Mouse (Mus musculus) liver (tissue): ENCODE results near the gene Pam.
"Not testable (repeated sequence)": the region's sequence is repeated elsewhere in the genome, so short reads cannot be mapped to it uniquely, and the experiment has no call there.

Source experiments
- DNase-seq: peaks from one replicate; pipeline ENCODE4 v3.0.0-alpha.2; 2020; ENCODE audit warnings: mixed read lengths

The Pam gene

DNA sequence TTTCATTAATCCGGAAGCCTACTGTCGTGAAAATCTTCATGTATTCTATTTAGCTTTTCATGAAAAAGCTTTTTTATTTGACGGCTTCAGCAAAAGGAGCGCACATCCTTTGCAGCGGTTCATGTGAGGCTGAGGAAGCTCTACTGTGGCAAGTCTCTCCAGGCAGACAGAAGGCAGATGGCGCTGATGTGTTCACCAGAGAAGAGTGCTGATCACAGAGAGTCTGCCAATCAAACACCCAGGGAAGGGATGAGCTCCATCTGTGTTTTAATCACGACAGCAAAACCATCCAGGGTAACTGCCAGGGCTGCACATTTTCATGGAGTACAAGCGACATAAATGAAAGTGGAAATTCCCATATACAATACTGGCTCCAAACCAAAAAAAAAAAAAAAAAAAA, 63.6 kb downstream of the Pam start:
- no peak for DNase-seq

DNA sequence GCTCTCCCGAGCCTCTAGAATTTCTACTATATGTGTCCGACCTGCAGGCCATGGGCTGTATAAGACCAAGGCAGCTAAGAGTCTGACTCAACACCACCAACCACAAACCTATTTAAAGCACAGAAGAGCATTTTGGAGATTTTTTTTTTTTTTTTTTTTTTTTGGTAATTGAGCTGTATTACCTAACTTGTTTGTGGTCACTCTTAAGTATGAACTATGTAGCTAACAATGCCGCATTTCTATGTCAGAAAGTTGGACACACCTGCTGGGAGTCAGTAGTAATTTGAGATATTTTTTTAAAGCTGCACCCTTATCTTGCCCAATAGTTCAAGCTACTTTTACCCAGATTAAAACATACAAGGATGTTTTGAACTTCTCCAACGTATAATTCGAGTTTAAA, 66.4 kb downstream of the Pam start:
- no peak for DNase-seq

DNA sequence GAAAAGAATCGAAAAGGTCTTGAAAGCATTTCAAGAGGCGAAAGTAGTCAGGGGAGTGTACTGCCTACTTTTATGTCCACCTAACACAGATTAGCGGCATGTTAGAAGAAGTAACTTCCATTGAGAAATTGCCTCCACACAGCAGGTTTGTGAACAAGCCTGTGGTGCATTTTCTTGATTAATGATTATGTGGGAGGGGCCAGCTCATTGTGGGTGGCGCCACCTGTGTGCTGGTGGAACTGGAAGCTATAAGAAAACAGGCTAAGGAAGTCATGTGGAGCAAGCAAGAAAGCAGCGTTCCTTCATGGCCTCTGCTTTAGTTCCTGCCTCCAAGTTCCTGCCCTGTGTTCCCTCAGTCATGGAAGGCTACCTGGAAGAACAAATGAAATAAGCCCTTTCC, 67.0 kb downstream of the Pam start:
- peak; percentile 29 for DNase-seq

DNA sequence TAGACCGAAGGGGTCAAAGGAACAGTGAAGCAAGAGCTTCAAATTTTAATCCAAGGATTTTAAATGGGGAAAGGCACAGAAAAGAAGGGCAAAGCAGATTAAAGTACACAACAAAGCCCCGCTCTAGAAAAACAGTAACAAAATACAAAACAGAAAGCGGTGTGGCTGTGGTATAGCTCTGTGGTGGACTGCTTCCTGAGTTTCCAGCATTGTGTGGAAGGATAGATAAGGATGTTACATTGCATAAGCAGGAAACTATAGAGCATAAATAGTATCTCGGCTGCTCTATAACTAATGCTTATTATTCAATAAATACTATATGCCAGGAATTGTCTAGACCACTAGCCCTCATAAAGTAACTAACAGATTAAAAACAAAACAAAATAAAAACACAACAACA, 67.5 kb downstream of the Pam start:
- no peak for DNase-seq

DNA sequence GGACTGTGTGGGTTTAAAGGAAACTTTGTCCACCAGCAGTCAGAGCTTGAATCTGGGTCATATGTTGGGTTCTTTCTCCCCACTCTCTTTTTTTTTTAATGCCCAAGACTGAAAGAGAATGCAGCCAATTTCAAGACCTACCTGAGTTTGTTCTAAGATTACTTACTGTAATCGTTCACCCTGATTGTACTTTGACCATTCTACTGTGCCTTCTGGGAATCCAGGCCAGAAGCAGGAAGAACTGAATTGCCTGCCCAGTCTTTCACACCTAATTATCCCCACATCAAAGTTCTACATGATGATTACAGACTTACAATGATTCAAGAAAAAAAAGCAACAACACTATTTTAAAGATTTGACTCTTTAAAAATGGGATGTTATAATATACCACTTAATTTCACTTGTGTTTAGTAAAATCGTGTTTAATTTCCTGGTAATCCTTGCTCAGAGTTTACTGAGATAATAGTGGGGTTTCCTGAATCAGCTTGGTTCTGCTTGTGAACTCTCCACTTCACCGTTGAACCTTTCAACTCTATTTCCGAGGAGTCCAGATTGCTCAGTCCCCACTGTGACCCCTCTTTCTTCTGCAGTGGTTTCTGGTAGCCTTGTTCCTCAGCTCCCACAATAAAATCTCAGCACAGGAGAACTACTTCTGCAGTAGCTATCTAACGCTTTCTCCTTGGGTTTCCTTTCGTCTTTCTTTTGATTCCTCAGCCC, 69.4 kb downstream of the Pam start:
- no peak for DNase-seq

DNA sequence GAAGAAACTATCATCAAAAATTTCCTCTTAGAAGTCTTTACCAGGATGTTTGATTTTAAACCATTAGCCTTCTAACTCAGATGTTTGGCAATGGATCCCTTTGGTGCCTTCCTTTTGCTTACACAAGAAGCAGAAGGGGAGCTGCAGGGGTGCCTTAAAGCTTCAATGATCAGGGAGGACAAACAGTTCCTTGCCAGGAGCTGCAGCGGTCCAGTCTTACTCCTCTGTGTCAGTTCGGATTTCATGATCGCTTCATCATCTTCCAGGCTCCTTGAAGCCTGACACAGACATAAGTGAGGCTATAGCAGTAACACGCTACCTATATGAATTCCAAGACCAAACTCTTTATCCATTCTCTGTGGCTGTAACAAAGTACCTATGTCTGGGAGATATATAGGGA, 71.6 kb downstream of the Pam start:
- DNase-seq, result no peak

DNA sequence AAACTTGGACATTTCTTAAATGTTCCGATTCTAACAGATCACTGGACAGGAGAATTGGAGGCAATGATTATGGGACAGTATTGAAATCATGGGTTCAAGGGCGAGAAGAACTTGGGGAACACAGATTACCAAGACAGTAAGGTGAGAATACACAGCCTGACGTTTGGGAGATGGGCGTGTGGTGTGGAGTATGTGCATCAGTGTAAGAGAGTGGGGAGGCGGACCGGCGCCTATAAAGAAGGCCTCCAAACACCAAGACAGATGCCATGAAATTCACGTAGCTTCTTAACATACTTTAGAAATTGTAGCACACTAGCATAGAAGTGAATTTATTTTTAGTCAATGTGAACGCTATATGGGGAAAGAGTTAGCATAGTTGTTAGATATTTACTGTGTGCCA, 76.5 kb downstream of the Pam start:
- DNase-seq, result no peak

DNA sequence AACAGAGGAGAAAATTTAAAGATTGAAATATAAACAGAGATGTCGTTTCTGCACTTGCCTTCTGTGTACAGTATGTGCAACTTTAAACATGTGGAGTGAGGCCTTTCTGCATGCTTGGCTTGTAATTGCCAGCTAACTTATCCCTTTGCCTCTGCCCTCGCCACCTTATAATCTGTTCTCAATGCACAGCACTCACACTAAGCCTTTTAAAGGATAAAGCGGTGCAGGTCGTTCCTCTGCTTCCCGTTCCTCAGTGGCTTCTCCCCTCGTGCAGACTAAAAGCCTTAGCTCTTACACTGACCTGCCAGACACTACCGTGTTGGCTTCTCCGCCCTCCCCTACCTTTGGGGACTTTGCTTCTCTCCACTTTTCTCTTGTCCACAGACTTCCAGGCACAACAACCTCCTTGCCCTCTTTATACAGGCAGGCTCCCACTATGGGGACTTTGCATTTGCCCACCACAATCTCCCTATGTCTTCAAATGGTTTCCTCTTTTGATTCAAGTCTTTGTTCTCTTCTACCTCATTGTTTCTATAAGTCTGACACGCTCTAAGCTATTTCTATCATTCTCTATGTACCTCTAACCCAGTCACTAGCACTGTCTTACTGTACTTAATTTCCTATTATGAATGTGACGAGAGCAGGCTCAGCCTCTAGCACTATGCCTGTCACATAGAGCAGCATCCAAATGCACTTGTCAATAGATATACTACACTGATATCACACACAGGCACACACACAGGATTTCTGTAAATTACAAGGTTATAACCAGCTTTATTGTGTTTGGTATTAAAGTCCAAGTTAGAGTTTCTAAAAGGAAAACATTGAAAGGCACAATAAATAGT, 79.2 kb downstream of the Pam start:
- DNase-seq, result no peak

DNA sequence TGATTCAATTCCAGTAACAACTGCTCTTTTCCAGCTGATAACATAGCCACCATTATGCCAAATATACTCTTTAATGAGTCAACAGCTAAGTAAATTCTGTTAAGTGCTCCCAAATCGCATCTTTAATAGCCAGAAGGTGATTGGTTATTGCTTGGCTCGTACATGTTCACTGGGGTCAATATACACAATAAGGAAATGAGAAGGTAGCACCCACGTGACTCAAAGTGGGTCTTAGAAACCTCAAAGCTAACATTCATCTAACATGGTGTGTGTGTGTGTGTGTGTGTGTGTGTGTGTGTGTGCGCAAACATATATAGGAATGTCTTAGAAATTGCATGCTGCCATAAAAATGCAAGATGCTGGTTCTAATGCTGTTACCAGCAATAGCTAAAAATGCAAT, 79.9 kb downstream of the Pam start:
- DNase-seq, result no peak

DNA sequence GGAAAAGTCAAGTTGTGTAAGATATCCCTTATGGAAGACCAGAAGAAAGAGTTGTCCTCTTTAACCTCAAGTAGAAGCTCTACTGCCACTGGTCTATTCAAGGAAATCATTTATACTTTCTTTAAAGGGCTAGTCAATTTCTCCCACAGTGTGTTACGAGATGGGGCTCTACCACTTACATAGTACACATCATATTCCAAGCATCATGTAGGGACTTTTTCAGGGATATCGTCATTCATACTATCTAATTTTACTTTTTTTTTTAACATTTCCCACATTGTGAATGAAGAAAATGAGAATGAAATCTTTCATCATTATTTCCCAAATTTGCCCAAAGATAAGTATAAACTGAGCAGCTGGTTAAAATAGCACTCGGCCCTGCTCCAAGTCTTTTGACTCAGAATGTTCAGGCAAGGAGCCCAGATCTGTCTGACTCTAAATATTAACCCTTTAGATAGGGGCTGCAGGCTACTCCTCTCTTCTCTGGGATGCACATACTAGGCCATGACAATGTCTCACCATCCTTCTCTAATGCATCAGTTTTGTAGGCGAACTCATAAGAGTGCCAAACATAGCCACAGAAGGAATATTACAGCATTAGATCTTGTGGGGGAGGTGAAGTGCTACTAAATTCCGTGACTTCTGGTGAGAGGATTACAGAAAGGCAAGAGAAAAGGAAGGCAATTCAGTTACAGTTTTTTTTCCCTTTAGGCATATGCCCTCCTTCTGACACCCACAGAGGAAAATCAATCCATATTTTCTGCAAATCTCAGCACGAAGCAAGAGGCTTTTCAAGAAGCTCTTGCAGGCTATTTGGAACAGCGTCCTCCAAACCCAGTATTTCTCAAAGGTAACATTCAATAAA, 92.7 kb downstream of the Pam start:
- no peak for DNase-seq

DNA sequence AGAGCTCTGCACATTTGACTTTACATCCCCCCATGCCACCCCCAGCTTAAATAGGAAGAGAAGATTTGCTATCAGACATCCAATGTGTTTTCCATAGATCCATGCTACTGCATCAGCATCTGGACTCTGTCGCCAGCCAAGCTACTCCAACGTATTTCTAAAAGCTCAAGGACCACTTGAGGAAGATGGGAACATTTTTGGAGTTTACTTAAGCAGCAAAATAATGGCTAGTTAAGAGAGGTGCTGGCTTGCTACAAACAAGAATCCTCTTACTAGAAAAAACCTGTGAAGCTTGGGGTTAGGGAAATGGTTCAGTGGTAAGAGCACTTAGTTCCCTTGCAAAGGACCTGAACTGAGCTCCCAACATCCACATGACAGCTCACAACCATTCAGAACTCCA, 96.0 kb downstream of the Pam start:
- DNase-seq, result no peak

DNA sequence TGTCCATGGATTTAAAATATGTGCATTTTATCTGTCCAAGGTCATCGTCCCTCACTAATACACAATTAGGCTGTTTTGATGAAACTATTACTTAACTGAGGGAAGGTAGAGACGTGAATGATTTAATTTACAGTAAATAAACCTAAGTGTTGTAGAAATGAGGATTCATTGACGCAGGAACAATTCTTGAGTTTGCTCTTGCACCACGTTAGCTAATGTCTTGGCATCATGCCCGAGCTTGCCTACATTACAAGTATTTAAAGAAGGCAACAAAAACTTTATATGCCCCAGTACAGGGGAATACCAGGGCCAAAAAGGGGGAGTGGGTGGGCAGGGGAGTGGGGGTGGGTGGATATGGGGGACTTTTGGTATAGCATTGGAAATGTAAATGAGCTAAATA, 96.5 kb downstream of the Pam start:
- DNase-seq, result not testable (repeated sequence)

DNA sequence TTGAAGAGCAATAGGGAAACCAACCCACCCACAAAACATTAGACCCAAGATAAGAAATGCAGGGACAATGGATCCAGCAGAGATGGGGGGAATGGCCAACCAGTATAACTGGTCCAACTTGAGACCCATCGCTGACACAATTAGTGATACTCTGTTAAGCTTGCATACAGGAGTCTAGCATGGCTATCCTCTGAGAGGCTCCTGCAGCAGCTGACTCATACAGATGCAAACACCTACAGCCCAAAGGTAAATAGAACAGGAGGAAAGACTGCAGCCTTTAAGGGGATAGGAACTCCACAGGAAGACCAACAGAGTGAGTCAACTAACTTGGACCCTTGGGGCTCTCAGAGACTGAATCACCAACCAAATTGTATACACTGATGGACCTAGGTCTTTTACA, 98.4 kb downstream of the Pam start:
- no peak for DNase-seq

DNA sequence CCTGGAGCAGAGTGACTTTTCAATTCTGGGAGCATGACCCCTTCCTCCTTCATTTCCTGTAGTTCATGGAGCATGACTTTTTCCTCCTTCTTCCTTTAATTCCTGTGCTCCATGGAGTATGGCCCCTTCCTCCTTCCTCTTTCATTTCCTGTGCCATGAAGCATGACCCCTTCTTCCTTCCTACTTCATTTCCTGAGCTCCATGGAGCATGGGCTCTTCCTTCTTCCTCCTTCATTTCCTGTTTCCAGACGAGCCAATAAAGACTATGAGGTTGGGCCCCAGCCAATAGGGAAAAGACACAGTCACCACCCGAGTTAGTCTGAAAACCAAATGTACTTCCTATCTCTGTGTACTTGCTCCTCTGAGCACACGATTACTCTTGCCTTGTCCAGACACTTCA, 103.5 kb downstream of the Pam start:
- DNase-seq, result no peak

DNA sequence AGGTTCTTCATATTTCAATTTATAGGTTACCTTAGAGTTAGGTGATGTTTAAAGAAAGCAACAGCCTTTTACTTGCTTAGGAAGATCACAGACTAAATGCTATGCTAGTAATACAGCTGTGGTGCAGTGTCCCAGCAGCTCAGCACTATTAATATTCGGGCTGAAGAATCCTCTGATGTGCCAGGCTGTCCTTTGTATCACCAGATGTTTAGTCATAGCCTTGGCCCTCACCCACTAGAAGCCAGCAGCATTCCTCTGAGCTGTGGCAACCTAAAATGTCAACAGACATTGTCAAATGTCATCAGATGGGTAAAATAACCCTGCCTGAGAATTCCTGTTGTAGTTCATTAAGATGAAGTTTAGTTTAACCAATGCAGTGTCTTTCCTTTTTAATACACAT, 112.3 kb downstream of the Pam start:
- DNase-seq, result no peak

DNA sequence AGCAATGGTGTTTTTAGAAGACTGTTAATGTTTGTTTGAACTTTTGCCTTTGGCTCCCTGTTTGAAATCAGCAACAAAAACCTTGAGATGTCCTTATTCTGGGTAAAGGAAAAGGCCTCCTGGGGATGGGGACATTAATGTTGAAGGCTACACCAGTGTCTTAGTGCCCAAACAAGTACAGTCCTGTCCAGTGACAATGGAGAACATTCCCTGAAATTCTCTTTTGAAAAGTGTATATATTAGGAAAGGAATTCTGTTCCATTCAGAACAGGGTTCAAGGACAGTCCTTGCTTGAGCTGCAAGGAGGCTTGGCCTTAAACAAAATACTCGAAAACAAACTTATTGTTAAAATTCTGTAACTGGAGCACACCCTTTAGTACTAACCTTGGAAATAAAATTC, 116.0 kb downstream of the Pam start:
- no peak for DNase-seq

DNA sequence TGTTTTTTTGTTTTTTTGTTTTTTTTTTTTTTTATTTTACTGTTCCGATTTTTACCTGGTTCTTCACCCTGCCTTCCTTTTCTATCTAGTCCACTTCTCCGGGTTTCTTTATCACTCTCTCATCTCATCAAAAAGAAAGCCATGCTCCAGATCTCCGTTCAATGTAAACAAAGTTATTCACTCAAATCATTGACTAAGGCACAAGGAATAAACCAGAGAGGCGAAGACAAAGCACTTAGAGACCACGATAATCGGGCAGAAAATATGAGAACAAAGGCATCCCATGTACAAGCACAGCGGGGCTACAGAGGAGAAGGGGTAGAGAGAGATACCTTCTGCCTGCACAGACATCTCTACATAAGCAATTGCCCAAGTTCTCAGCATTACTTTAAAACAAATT, 117.9 kb downstream of the Pam start:
- DNase-seq, result no peak

DNA sequence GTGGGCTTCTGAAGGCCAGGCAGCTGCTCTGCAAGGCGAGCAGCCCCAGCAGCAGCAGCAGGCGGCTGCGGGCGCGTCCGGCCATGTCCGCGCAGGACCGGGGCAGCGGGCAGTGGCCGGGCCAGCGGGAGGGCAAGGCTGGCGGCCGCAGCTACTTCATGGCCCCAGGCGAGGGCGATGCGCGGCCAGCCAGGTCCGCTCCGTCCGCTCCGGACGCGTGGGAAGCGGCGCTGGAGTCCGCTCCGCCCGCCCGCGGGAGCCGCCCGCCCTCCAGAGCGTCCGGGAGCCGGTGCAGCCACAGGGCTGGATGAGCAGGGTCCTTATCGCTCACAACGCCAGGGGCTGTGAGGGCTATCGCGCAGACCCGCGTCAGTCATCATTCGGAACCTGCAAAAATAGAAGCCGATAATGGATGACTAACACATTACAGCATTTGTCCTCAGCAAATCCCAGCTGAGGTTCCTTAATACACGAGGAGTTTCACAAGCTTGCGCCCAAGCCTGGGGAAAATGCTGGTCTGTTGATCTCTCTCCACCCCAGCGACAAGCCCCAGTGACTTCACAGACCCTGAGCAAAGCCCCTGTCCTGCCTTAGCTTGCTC, 118.5 kb downstream of the Pam start:
- peak; percentile 59 for DNase-seq

DNA sequence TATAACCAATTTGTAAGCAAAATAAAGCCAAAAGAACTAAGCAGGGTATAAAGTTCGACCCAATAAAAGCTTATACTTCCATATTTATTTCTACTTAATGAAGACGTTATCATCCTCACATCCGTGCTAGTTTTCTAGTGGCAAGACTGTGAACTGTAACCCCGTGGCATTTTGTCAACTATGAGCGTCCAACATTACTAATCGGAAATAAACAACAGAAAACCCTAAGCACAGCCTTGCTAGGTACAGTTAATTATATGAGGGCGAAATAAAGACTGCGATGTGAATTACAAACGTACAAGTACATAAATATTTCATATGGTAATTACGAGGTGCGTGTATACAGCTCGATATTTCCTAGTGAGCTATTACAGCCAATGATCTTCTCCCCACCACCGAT, 119.4 kb downstream of the Pam start:
- no peak for DNase-seq

DNA sequence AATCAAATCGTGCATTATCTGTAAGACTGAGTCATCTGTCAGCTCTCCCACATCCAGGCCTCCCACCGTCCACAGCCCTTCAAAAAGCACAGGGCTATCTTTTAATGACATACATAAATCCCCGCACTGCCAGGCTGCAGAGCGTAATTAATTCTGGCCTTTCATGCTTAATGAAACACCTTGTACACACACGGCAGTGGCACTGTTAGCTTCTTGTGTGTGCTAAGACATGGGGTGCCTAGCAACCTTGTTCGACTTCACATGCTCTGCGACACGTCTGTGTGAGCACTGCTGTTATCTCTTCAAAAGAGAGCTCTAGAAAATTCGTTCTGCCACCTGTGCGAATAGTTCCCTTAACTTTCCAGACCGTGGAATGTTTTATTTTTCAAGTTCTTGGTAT, 120.5 kb downstream of the Pam start:
- no peak for DNase-seq

DNA sequence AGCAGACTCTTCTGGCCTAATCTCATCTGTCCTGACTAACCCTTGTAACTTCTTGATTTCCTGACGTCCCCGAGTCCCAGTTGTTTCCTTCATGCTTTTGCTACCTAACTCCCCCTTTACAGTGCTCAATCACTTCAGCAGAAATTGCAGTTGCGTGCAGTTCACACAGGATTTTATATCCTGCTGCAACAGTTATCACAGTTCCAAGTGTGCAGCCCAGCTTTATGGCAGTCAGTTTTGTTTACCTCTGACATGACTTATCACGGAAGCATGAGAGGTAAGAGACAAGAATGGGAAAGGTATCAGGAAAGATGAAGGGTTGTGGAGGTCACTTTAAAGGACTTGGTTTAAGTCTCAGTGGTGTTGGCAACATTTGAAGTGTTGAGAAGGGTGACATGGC, 125.7 kb downstream of the Pam start:
- DNase-seq, result no peak

DNA sequence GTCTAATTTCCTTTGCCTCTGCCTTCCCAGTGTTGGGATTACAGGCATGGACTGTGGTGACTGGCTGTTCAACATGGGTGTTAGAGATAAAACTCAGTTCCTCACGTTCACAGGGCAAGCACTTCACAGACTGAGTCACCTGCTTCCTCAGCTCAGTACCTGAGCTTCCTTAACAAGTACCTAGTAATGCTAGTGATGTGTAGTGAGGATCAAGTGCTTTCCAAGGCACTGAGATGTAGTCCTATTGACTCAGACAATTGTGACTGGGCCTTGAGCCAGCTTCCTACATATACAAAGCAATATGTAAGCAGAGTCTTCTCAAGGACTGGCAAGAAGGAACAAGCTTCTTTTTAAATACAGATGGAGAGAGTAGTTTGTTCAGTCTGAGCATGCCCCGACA, 131.7 kb downstream of the Pam start:
- DNase-seq, result no peak

DNA sequence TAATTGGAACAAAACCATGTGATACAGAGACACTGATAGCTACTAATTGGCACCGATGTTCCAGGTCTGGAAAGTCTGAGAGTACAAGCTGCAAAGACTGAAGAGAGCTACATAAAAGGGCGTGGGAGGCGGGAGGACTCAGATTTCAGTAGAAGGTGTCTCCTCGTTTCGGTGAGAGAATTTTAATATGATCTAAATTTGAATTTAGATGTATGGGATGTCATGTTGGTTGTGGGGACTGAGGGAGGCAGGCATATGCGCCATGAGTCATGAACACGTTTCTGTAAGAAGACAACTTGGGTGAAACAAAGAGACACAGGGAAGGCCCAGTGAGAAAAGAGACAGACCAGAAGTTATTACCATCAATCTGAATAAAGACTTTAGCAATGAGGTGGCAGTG, 133.3 kb downstream of the Pam start:
- DNase-seq, result no peak
